Mouse (Mus musculus): ENCODE measurements around the gene Myo1h.

DNA sequence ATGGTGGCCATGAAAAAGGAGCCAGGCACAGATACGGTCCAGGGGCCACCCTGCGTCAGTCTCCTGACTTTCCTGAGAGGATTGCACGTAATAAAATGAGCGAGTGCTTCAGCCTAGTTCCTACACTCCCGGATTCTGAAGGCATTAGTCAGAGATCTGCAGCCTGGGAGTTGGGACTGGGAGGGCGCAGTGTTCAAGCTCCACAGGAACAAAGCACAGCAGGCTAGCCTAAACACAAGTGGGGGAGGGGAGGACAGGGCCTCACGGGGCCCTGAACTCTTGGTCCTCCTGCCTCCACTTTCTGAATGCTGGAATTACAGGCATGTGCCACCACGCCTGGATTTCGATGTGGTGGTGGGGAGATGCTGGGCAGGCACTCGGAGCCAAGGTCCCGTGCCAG, 83.6 kb downstream of the Myo1h start:
- TF ChIP-seq CTCF (IDR thresholded peaks at IDR 0.05; ENCODE audit: low read depth) (no peak), EP300 (IDR thresholded peaks at IDR 0.05; ENCODE audit: low read depth) (no peak)

All from liver, embryonic 14.5 days (tissue).